Mouse (Mus musculus) megakaryocyte, embryonic 14.5 days (primary cell): ENCODE measurements around the gene Rarg. TPM values are rescaled to one million over a fixed set of nuclear protein-coding genes. Genes with fewer than 3 reads are reported as not detected.

Source experiments
- H3K27me3 ChIP-seq: replicated peaks from 2 replicates; pipeline ENCODE3; 2012; ENCODE audit warnings: inconsistent platforms
- H3K36me3 ChIP-seq: replicated peaks from 2 replicates; pipeline ENCODE3; 2012; ENCODE audit warnings: low read length, inconsistent platforms, mixed read lengths
- H3K4me1 ChIP-seq: 2 replicates; pipeline ENCODE4 v1.6.1; 2012; ENCODE audit warnings: inconsistent platforms
- H3K4me3 ChIP-seq: replicated peaks from 2 replicates; pipeline ENCODE3; 2012; ENCODE audit warnings: moderate library complexity, mild to moderate bottlenecking, inconsistent platforms
- H3K9me3 ChIP-seq: 2 replicates; pipeline ENCODE4 v1.6.1; 2012; ENCODE audit warnings: inconsistent platforms
- FLI1 ChIP-seq: IDR thresholded peaks from 2 replicates; pipeline ENCODE4 v1.6.1; 2012; ENCODE audit warnings: low read length, inconsistent platforms, mixed read lengths
- GATA1 ChIP-seq: IDR thresholded peaks from 3 replicates; pipeline ENCODE4 v1.6.1; 2012; ENCODE audit warnings: mixed read lengths, low read length, inconsistent platforms, borderline replicate concordance
- polyA plus RNA-seq: library from polyadenylated mRNA; stranded (reverse); fragments of >175 nt; gene quantifications from 2 replicates; pipeline ENCODE4 v1.2.3, GENCODE M21; 2012; ENCODE audit warnings: low replicate concordance; ENCODE audit not compliant: insufficient read depth

Rarg gene
- polyA plus RNA-seq, 1 experiment: 69.9 TPM

- no peaks in the 10 kb centered on the region for H3K9me3 ChIP-seq
- H3K27me3 ChIP-seq: peaks cover 41% of the 10 kb centered on the region
- H3K36me3 ChIP-seq: peaks cover 3% of the 10 kb centered on the region
- peak overlapping the region; percentile 95 for H3K4me3 ChIP-seq
- TF ChIP-seq FLI1: no peak
- no peak for TF ChIP-seq GATA1
- peaks cover 68% of the 10 kb centered on the region for H3K4me1 ChIP-seq
Observed at GRCm38 (mm10) chr15:102247252-102248130, 9.8 kb downstream of the Rarg start.

- peaks cover 35% of the 10 kb centered on the region for H3K27me3 ChIP-seq
- H3K36me3 ChIP-seq: peaks cover 6% of the 10 kb centered on the region
- no peaks in the 10 kb centered on the region for H3K9me3 ChIP-seq
- H3K4me1 ChIP-seq: peaks cover 74% of the 10 kb centered on the region
- TF ChIP-seq FLI1 (no peak), GATA1 (no peak)
- H3K4me3 ChIP-seq: peak overlapping the region; percentile 95
Observed at GRCm38 (mm10) chr15:102246866-102247251, 10.5 kb downstream of the Rarg start.

- TF ChIP-seq FLI1 (no peak), GATA1 (no peak)
- Histone ChIP-seq H3K4me3 (peak overlapping the region; percentile 95), H3K36me3 (peaks cover 14% of the 10 kb centered on the region), H3K27me3 (peaks cover 27% of the 10 kb centered on the region), H3K4me1 (peaks cover 82% of the 10 kb centered on the region), H3K9me3 (no peaks in the 10 kb centered on the region)
Observed at GRCm38 (mm10) chr15:102245891-102246741, 11.2 kb downstream of the Rarg start.

GRCm38 (mm10) chr15:102245461-102245881 is 11.8 kb downstream of the Rarg start:
- TF ChIP-seq GATA1 (no peak), FLI1 (no peak)
- H3K4me1 ChIP-seq: peaks cover 88% of the 10 kb centered on the region
- peaks cover 21% of the 10 kb centered on the region for H3K27me3 ChIP-seq
- H3K9me3 ChIP-seq: no peaks in the 10 kb centered on the region
- H3K4me3 ChIP-seq: peak overlapping the region; percentile 95
- H3K36me3 ChIP-seq: peaks cover 20% of the 10 kb centered on the region

GRCm38 (mm10) chr15:102244306-102245191 is 12.8 kb downstream of the Rarg start:
- Histone ChIP-seq H3K4me3 (peak overlapping the region; percentile 95), H3K9me3 (no peaks in the 10 kb centered on the region), H3K4me1 (peaks cover 92% of the 10 kb centered on the region), H3K27me3 (peaks cover 12% of the 10 kb centered on the region), H3K36me3 (peaks cover 28% of the 10 kb centered on the region)
- TF ChIP-seq FLI1: no peak

- peaks cover 38% of the 10 kb centered on the region for H3K36me3 ChIP-seq
- TF ChIP-seq GATA1 (no peak), FLI1 (no peak)
- H3K4me1 ChIP-seq: peaks cover 95% of the 10 kb centered on the region
- H3K4me3 ChIP-seq: peak overlapping the region; percentile 95
- H3K9me3 ChIP-seq: no peaks in the 10 kb centered on the region
- H3K27me3 ChIP-seq: peaks cover 4% of the 10 kb centered on the region
Observed at GRCm38 (mm10) chr15:102243229-102244190, 13.8 kb downstream of the Rarg start.

GRCm38 (mm10) chr15:102242404-102243228 is 14.7 kb downstream of the Rarg start:
- Histone ChIP-seq H3K27me3 (no peaks in the 10 kb centered on the region), H3K36me3 (peaks cover 47% of the 10 kb centered on the region), H3K4me1 (peaks cover 88% of the 10 kb centered on the region), H3K9me3 (no peaks in the 10 kb centered on the region), H3K4me3 (peak overlapping the region; percentile 95)
- TF ChIP-seq FLI1 (no peak), GATA1 (no peak)

GRCm38 (mm10) chr15:102240607-102241006 is 16.7 kb downstream of the Rarg start:
- Histone ChIP-seq H3K27me3 (no peaks in the 10 kb centered on the region), H3K4me3 (peak overlapping the region; percentile 64), H3K36me3 (peaks cover 64% of the 10 kb centered on the region), H3K4me1 (peaks cover 79% of the 10 kb centered on the region), H3K9me3 (no peaks in the 10 kb centered on the region)
- TF ChIP-seq FLI1 (no peak), GATA1 (no peak)
